Mouse (Mus musculus) cortical plate, adult 2 months (tissue): ENCODE data around the gene Nkain4. TPM values are rescaled to one million over a fixed set of nuclear protein-coding genes. Genes with fewer than 3 reads are reported as not detected.

Source experiments
- H3K27ac ChIP-seq: fragments of 200-500 bp; 2 replicates; pipeline ENCODE4 v1.5.1; 2012; ENCODE audit warnings: low read length, control low read depth, inconsistent platforms; ENCODE audit not compliant: insufficient read depth
- H3K4me1 ChIP-seq: fragments of 200-500 bp; 2 replicates; pipeline ENCODE4 v1.6.1; 2011; ENCODE audit warnings: low read length; ENCODE audit not compliant: control insufficient read depth, insufficient read depth
- H3K4me3 ChIP-seq: fragments of 200-500 bp; 2 replicates; pipeline ENCODE4 v1.5.1; 2011; ENCODE audit warnings: mild to moderate bottlenecking, low read length, control low read depth; ENCODE audit not compliant: insufficient read depth
- CTCF ChIP-seq: fragments of 200-500 bp; IDR thresholded peaks from 2 replicates; pipeline ENCODE4 v1.5.1; 2011; ENCODE audit warnings: mild to moderate bottlenecking, control low read depth, low read length; ENCODE audit not compliant: insufficient read depth; ENCODE audit errors: extremely low read depth
- POLR2A ChIP-seq: fragments of 200-500 bp; IDR thresholded peaks from 2 replicates; pipeline ENCODE4 v1.6.1; 2011; ENCODE audit warnings: mild to moderate bottlenecking, low read length, control low read depth; ENCODE audit not compliant: insufficient read depth; ENCODE audit errors: extremely low read depth
- polyA plus RNA-seq: library from polyadenylated mRNA; depleted of rRNA; stranded (reverse); fragments of >200 nt; gene quantifications from 2 replicates; pipeline ENCODE4 v1.2.3, GENCODE M21; 2012

Nkain4 gene
- polyA plus RNA-seq, 1 experiment: 99.6 TPM

DNA sequence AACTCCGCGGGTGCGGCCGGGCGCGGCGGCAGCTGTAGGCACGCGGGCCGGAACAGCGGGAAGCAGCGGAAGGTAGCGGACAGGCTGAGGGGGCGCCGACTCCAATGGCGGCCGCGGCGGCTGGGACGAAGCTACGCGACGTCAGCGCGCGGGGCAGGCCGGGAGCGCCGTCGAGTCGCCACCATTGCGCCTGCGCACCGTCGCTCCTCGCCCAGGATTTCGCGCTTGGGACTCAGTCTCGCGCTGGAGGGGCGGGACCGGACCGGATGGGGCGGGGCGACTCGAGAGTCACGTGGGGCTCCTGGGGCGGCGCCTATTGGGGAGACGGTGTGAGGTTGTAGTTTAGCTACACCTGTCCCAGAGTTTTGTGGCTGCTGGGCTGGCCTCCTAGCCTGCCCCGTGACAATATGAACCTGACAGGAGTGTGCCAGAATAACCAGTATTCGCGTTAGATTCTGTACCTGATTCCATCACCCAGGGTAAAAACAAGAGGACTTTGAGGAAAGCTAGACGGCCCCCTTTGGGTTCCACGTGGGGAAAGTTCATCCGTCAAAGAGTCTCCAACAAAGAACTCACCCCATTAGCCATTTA is 33.6 kb downstream of the Nkain4 start, which contains the start of gene Ythdf1:
Gene Ythdf1, minus strand, starts transcription at position 140 of the 591 bp plus-strand sequence.
- TF ChIP-seq CTCF (no peak), POLR2A (peak; percentile 55; the same call in 1 of the 2 replicates)
- no peak within 1 kb of the TSS for H3K27ac ChIP-seq
- peak within 1 kb of the TSS; percentile 96 for H3K4me3 ChIP-seq
- H3K4me1 ChIP-seq: 0 out of 2 replicates have a peak, but pooled peaks cover 5% of the 10 kb centered on the region

DNA sequence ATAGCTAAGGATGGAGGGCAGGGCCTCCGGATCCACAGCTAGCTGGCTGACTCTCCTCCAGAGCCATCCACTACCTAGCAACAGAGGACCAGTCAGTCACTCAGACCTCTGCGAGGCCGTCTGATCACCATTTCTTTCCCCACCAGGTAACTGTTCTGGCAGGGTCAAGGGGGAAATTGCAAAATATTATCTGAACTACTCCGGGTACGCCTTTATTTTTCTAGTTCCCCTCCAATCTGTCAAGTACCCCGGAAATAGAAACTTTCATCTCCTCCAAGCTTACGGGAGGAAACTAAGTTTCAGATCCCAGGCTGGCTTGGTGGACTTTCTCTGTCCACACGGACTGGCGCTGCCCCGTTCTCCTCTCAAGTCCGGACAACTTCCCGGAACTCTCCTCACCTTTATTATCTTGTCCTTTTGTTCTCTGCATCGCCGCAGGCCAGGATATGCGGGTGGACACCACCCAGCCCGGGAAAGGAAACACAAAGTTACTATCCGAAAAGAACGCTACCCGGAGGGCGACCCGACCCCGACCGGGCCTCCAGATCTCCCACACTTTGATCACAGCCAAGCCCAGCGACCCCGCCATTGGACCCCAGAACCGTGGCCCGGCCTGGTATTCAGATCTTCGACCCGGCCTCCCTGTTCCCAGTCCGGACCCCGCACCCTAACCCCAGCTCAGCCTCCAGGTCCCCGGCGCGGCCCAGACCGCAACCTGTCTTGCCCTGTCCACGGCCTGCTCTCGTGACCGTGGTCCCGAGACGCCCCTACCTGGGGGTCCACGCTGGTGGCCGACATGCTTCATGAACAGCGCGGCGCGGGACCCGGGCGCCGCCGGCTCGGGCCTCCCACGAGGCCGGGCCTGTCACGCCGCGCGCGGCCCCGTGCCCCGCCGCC is 34.3 kb downstream of the Nkain4 start:
- Histone ChIP-seq H3K4me3 (peak overlapping the region; percentile 96), H3K27ac (no peak overlapping the region), H3K4me1 (0 out of 2 replicates have a peak, but pooled peaks cover 5% of the 10 kb centered on the region)
- TF ChIP-seq CTCF (no peak), POLR2A (no peak)

DNA sequence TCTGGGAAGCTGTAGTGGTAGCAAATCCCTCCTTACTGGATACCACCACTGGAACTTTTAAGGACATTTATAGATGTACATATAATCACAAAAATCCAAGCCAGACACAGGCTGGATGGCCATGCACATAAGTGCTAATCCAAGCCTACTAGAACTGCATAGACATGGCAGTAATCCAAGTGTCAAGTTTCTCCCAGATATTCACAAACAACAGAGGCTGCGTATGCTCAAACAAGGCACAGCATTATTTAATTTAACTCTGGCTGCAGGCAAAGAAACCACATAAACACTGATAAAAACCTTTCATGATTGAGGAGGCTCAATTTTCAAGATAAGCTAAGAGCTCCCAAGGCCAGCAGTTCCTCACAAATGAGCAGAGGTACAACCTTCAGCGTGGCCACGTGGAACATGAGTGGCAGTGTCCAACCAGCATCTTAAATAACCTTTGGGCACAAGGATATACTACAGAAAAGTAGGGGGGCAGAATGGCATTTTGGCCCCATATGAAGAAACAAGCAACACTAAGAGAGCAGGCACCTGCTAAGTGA is 38.5 kb downstream of the Nkain4 start:
- no peak for TF ChIP-seq CTCF
- TF ChIP-seq POLR2A: no peak
- Histone ChIP-seq H3K4me1 (peaks cover 7% of the 10 kb centered on the region), H3K27ac (no peak overlapping the region), H3K4me3 (no peak overlapping the region)

DNA sequence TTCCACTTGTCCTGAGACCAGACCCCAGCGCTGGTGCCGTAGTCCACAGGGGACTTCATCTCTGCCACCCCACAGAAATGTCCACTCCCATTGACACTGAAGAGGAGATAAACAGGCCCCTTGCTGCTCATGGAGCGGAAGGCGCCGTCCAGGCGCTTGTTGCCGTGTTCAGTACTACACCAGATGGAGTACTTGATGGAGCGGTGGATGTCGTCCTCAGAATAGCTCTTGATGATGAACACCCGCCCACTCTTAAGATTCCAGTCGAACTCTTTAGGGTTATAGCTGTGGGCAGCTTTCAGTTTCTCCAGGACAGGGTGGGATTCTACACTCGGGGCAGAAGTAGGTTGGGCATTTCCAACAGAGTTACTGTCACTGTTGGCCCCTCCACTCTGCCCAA is 43.6 kb downstream of the Nkain4 start:
- no peak overlapping the region for H3K4me3 ChIP-seq
- peaks cover 12% of the 10 kb centered on the region for H3K4me1 ChIP-seq
- no peak overlapping the region for H3K27ac ChIP-seq
- TF ChIP-seq CTCF (no peak), POLR2A (no peak)

DNA sequence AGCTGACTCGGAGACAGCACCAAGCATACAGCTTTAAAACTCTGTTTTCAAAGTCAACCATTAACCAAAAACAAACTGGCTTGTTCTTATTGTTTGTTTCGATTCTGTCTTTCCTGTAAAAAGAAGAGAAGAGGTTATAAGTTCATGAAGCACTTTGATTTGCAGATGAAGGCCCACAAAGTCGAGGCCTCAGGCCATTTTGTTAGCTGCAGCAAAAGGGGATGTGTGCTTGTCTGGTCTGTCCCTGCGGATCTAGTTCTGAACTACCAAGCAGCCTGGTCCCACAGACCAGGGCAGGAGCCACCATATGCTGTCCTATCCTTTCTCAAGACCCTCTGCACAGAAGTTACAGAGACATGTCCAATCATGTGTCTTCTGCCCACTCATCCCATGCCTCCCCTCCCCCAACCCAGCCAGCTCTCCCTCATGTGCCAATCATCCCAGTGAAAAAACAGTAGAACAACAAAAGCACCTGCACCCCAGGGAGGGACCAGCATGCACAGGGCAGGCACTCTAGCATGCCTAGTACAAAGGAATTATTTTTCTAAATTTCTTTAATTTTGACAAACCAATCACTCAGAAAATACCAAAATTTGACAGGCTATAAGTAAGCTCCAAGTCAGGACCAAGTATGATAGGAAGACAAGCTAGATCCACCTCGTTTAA is 48.8 kb downstream of the Nkain4 start:
- TF ChIP-seq CTCF (no peak), POLR2A (no peak)
- H3K4me3 ChIP-seq: no peak overlapping the region
- peaks cover 15% of the 10 kb centered on the region for H3K4me1 ChIP-seq
- H3K27ac ChIP-seq: no peak overlapping the region

DNA sequence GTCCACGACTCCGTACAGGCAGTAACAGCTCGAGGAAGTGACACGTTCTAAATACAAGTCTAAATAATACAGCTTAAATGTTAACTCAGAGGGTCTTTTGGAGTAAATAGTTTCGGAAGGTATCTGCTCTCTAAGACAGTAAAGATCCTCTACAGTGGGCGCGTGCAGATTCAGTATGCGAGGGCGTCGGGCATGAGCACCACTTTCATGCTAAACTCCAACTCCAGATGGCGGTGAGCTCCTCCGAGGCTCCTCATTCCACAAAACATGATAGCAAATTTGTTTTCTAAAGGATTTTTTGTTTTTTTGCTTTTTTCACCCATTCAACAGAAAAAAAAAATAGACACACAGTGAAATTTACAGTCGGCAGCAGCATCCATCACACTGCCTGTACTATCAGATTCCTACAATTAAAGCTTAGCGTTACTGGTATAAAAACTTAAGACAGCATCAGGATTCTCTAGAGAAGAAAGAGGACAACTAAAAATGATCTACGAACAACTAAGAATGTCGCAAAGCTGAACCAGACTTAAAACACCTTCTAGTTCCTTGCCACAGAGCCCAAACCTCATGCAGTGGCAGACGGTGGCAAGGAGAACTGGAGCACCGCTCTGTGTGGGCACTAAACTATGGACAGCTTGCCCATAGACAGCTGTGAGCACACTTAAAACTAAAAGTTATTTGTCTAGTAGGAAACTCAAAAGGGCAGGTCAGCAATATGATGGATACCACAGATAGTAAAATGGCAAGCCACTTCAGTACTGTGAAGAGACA is 49.9 kb downstream of the Nkain4 start:
- Histone ChIP-seq H3K4me1 (peaks cover 10% of the 10 kb centered on the region), H3K27ac (no peak overlapping the region), H3K4me3 (no peak overlapping the region)
- TF ChIP-seq CTCF: no peak
- no peak for TF ChIP-seq POLR2A

DNA sequence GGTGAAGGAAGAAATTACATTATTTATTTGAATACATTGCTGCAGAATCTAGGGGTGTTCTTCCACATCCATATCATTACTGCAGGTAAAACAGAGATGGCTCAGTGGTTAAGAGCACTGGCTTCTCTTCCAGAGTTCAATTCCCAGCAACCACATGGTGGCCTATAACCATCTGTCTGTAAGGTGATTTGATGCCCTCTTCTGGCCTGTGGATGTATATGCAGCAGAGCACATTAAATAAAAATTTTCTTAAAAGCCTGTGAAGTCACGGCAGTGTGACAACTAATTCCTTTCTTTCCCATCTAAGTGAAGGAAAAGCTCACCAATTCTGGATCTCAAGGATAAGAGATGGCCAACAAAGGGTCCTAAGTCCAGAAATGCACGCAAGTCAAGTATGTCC is 52.4 kb downstream of the Nkain4 start:
- Histone ChIP-seq H3K4me1 (peaks cover 11% of the 10 kb centered on the region), H3K27ac (no peak overlapping the region), H3K4me3 (no peak overlapping the region)
- TF ChIP-seq CTCF (peak; percentile 47; the same call in 1 of the 2 replicates), POLR2A (no peak)

DNA sequence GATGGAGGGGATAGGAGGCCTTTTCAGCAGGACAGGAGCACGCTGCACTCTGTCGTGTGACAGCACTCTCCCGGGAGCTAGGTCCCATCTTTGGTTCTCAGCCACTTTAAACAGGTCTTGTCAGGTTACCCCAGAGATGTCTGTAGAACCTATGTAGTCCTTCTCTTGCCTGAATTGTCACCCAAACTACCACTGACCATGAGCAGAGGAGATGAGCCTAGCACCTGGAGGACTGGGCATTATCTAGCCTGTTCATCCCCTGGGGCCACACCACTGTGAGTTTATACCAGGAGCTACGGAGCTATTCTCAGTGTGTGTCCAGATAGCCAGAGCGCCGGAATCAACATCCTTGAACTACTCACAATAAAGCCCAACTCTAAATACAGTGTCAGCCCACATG is 56.6 kb downstream of the Nkain4 start:
- H3K4me1 ChIP-seq: peaks cover 6% of the 10 kb centered on the region
- no peak overlapping the region for H3K4me3 ChIP-seq
- no peak; the same call in 1 of the 2 replicates for TF ChIP-seq POLR2A
- no peak overlapping the region for H3K27ac ChIP-seq
